Mouse (Mus musculus) spleen, adult 2 months (tissue): Measurements from ENCODE around the gene Bloc1s5. TPM values are rescaled to one million over a fixed set of nuclear protein-coding genes. Genes with fewer than 3 reads are reported as not detected.

ENCODE experiments used
- DNase-seq, 2 experiments: peaks; one replicate each; pipeline versions ENCODE4 v3.0.0 to v3.0.0-alpha.2; 2012 to 2021; ENCODE audit warnings: low spot score in 2 of 2, low read depth in 1 of 2
- H3K27ac ChIP-seq: fragments of 200-500 bp; 2 replicates; pipeline ENCODE4 v1.5.1; 2012; ENCODE audit warnings: low read length, inconsistent platforms; ENCODE audit not compliant: insufficient read depth
- H3K27me3 ChIP-seq: fragments of 200-500 bp; 2 replicates; pipeline ENCODE4 v1.6.1; 2012; ENCODE audit warnings: mild to moderate bottlenecking, moderate library complexity, low read length, inconsistent platforms; ENCODE audit not compliant: control insufficient read depth, insufficient read depth
- H3K36me3 ChIP-seq: fragments of 200-500 bp; 2 replicates; pipeline ENCODE4 v1.6.1; 2012; ENCODE audit warnings: mild to moderate bottlenecking, low read length, inconsistent platforms; ENCODE audit not compliant: control insufficient read depth, insufficient read depth
- H3K4me1 ChIP-seq: fragments of 200-500 bp; 2 replicates; pipeline ENCODE4 v1.6.1; 2011; ENCODE audit warnings: inconsistent platforms; ENCODE audit not compliant: control insufficient read depth, insufficient read depth, insufficient read length
- H3K4me3 ChIP-seq: fragments of 200-500 bp; 2 replicates; pipeline ENCODE4 v1.5.1; 2011; ENCODE audit warnings: mild to moderate bottlenecking, inconsistent platforms; ENCODE audit not compliant: insufficient read depth, insufficient read length; ENCODE audit errors: extremely low read depth
- CTCF ChIP-seq: fragments of 200-500 bp; IDR thresholded peaks from 2 replicates; pipeline ENCODE4 v1.5.1; 2011; ENCODE audit warnings: mild to moderate bottlenecking, inconsistent platforms; ENCODE audit not compliant: insufficient read depth, insufficient read length, insufficient replicate concordance; ENCODE audit errors: extremely low read depth
- POLR2A ChIP-seq: fragments of 200-500 bp; IDR thresholded peaks from 2 replicates; pipeline ENCODE4 v1.6.1; 2011; ENCODE audit warnings: low read depth, low read length, inconsistent platforms
- WGBS: fragments of 180-500 bp; shearing (Covaris S2); methylation state at CpG from one replicate; pipeline ENCODE4 v1.1.7; 2018; 5-methylcytosine and 5-hydroxymethylcytosine counted together
- polyA plus RNA-seq: library from polyadenylated mRNA; depleted of rRNA; stranded (reverse); fragments of >200 nt; gene quantifications from 2 replicates; pipeline ENCODE4 v1.2.3, GENCODE M21; 2012

The Bloc1s5 gene
- polyA plus RNA-seq, 1 experiment = 2.3 TPM

GRCm38 (mm10) chr13:38605353-38605752 is 29.6 kb downstream of the Bloc1s5 start:
- no peak overlapping the region for H3K27ac ChIP-seq
- no peaks in the 10 kb centered on the region for H3K27me3 ChIP-seq
- no peaks in the 10 kb centered on the region for H3K4me1 ChIP-seq
- WGBS = 84% methylated on average over 6 of the region's 6 CpGs
- H3K4me3 ChIP-seq = no peak overlapping the region
- DNase-seq = no peak
- TF ChIP-seq POLR2A (no peak), CTCF (no peak)
- H3K36me3 ChIP-seq = no peaks in the 10 kb centered on the region; the same call in 1 of the 2 replicates

GRCm38 (mm10) chr13:38602966-38603365 is 31.9 kb downstream of the Bloc1s5 start:
- Histone ChIP-seq H3K36me3 (no peaks in the 10 kb centered on the region; the same call in 1 of the 2 replicates), H3K4me3 (no peak overlapping the region), H3K27ac (no peak overlapping the region), H3K4me1 (no peaks in the 10 kb centered on the region), H3K27me3 (no peaks in the 10 kb centered on the region)
- 93% methylated on average over 13 of the region's 13 CpGs for WGBS
- no peak for TF ChIP-seq CTCF
- no peak for TF ChIP-seq POLR2A
- DNase-seq = no peak

GRCm38 (mm10) chr13:38602243-38602832 is 32.6 kb downstream of the Bloc1s5 start:
- H3K27me3 ChIP-seq = no peaks in the 10 kb centered on the region
- WGBS = 92% methylated on average over 17 of the region's 17 CpGs

GRCm38 (mm10) chr13:38600811-38601210 is 34.1 kb downstream of the Bloc1s5 start:
- H3K27ac ChIP-seq = no peak overlapping the region
- no peak overlapping the region for H3K4me3 ChIP-seq
- TF ChIP-seq POLR2A (no peak), CTCF (no peak)
- no peaks in the 10 kb centered on the region for H3K27me3 ChIP-seq
- H3K36me3 ChIP-seq = no peaks in the 10 kb centered on the region; the same call in 1 of the 2 replicates
- 96% methylated on average over 11 of the region's 11 CpGs for WGBS
- no peaks in the 10 kb centered on the region for H3K4me1 ChIP-seq
- no peak for DNase-seq

More at GRCm38 (mm10) chr13:38602243-38602832, 32.6 kb downstream of the Bloc1s5 start:
- DNase-seq = no peak
- no peak for TF ChIP-seq POLR2A
- TF ChIP-seq CTCF = no peak
- no peaks in the 10 kb centered on the region for H3K4me1 ChIP-seq
- H3K36me3 ChIP-seq = no peaks in the 10 kb centered on the region; the same call in 1 of the 2 replicates
- no peak overlapping the region for H3K4me3 ChIP-seq
- H3K27ac ChIP-seq = no peak overlapping the region

GRCm38 (mm10) chr13:38597076-38597475 is 37.8 kb downstream of the Bloc1s5 start:
- Histone ChIP-seq H3K36me3 (no peaks in the 10 kb centered on the region; the same call in 1 of the 2 replicates), H3K4me3 (no peak overlapping the region), H3K4me1 (no peaks in the 10 kb centered on the region), H3K27ac (no peak overlapping the region), H3K27me3 (no peaks in the 10 kb centered on the region)
- no peak for TF ChIP-seq CTCF
- no peak for TF ChIP-seq POLR2A
- no peak for DNase-seq
- WGBS = 81% methylated on average over 3 of the region's 3 CpGs

GRCm38 (mm10) chr13:38596461-38596860 is 38.4 kb downstream of the Bloc1s5 start:
- no peak overlapping the region for H3K27ac ChIP-seq
- no peak for DNase-seq
- 93% methylated on average over 4 of the region's 4 CpGs for WGBS
- H3K4me3 ChIP-seq = no peak overlapping the region
- no peaks in the 10 kb centered on the region; the same call in 1 of the 2 replicates for H3K36me3 ChIP-seq
- H3K4me1 ChIP-seq = no peaks in the 10 kb centered on the region
- H3K27me3 ChIP-seq = no peaks in the 10 kb centered on the region
- TF ChIP-seq POLR2A (no peak), CTCF (no peak)

GRCm38 (mm10) chr13:38593114-38593513 is 41.8 kb downstream of the Bloc1s5 start:
- no peak for TF ChIP-seq POLR2A
- no peak for TF ChIP-seq CTCF
- no peak overlapping the region for H3K27ac ChIP-seq

More at GRCm38 (mm10) chr13:38593114-38593513, 41.8 kb downstream of the Bloc1s5 start:
- Histone ChIP-seq H3K36me3 (no peaks in the 10 kb centered on the region), H3K4me3 (no peak overlapping the region), H3K27me3 (no peaks in the 10 kb centered on the region), H3K4me1 (no peaks in the 10 kb centered on the region)
- WGBS = 28% methylated on average over 6 of the region's 6 CpGs
- DNase-seq = no peak
